Mouse (Mus musculus): ENCODE data around the gene Tshz2.
"Not testable (repeated sequence)": the region's sequence is repeated elsewhere in the genome, so short reads cannot be mapped to it uniquely, and the experiment has no call there.

The Tshz2 gene

DNA sequence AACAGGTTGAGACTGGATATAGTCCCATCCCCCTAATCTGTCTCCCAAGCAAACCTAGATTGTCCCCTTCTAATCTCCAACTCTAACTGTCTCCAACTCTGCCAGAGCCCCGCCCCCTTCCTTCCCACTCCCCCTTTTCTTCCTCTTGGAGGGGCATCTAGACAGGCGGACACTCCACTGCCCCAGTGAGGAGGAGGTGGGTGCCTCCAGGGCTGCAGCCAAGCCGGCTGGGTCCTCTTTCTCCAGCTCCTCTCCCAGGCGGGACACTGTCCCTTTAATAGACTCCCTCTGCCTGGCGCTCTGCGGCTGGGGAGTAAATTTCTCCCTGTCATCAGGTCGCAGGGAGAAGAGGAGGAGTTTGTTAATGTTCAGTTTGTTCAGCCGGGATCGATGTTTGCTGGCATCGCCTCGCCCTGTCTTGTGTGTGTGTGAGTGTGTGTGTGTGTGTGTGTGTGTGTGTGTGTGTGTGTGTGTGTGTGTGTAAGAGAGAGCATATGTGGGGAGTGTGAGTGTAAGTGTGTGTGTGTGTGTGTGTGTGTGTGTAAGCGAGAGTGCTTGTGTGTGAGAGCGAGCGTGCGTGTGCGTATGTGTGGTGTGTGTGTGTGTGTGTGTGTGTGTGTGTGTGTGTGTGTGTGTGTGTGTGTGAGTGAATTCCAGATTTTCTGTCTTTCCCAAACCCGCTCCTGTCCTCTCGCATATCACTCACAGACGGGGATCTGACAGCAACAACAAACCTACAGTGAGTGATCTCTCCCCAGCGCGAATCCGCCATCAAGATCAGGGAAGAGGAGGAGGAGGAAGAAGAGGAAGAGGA is at the start of gene Tshz2:
TSS of gene Tshz2 (plus strand) at position 676 of the 814 bp plus-strand sequence.
- no peak for DNase-seq (ENCODE audit: low read depth, low spot score)

DNA sequence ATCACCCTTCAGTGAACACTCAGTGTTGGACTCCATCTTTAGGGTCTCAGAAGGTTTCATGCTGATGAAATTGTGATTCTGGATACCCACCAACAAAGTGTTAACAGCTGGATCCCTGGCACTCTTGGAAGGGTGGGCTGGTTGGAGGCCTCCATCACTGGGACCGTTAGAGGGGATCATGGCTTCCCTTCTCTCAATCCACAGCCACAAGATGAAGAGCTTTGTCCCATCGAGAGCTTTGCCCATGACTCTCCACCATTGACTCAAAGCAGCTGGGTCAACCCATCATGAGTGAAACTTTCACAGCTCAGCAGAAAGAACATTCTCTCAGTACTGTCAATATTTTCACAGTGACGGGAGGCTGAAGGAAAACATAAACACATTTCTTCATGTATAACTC is 49.3 kb upstream of the Tshz2 start:
- no peak for DNase-seq (ENCODE audit: low read depth, low spot score)

DNA sequence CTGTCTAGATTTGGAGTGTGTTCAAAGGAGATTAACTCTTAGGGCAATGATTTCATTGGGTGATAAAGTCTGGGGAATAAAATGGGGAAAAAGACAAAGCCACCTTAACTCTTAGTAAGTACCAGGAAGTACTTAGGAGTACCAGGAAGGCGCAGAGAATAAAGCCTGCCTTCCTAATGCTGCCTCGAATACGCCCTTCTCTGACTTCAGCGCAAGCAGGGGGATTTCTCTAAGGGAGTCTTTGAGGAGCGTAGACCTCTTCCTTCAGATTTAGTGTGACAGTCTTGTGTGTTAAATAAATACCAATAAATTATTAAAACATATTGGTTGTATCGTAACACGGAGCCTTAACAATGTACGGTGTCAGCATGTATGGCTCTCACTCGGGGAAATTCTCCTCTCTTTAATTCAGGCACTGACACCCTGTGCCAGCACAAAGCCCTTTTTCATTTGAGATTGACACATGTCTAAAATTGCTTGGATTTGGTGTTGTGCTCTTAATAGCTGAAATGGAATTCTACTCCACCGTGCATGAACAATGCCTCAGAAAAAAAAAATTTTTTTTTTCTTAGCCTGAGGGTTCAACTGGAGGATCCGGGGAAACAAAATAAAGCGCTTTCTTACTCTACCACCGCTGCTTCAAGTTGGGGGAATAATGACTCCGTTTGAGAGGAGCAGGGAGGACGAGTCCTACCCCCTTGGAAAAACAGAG is 47.9 kb upstream of the Tshz2 start:
- no peak for DNase-seq (ENCODE audit: low read depth, low spot score)

DNA sequence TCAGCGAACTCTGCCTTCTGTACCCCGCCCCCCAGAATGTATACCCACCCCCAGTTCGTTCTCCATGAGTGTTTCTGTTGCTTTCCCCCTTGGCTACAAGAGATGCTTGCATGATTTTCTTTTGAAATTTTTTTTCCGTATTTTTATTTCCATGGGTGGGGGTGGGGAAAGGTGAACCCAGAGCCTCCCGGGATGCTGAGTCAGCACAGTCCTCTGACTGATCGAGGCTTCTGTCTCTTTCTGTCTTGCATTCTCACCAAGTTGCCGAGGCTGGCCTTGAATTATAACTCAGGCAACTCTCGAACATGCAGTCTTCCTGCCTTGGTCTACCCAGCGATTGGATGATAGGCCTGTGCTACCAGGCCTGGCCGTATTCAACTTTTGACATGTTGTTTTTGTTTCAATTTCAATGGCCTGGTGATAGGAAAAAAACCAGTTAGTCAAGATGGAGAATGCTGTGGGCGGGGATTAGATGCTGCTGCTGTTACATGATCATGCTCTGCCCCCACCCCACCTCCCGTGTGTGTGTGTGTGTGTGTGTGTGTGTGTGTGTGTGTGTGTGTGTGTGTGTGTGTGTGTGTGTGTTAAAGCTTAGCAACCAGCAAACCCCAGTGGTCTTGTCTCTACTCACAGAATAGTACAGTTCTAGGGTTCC is 47.1 kb upstream of the Tshz2 start:
- DNase-seq (ENCODE audit: low read depth, low spot score), result no peak

DNA sequence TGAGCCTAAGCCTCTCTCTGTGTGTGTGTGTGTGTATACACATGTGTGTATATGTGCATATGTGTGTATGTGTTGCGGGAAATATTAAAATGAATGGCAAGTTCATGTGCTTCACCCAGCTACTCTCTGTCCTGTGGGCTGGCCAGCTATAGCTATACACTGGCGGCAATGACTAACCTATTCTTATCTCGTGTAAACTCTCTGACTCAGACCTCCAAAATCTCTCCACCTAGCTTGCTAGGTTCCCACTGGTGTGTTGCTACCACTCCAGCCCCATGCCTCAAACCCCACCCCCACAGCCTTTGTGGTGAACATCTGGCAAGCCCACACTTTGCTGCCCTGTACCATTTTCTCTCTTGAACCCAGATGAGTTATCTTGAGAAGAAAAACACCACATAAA is 46.1 kb upstream of the Tshz2 start:
- no peak for DNase-seq (ENCODE audit: low read depth, low spot score)

DNA sequence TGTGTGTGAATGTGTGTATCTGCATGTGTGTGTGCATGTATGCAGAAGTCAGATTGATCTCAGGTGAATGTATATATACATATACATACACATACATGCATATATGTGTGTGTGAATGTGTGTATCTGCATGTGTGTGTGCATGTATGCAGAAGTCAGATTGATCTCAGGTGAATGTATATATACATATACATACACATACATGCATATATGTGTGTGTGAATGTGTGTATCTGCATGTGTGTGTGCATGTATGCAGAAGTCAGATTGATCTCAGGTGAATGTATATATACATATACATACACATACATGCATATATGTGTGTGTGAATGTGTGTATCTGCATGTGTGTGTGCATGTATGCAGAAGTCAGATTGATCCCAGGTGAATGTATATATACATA is 45.2 kb upstream of the Tshz2 start, which contains the start of gene Gm11011:
TSS of gene Gm11011 (minus strand) at position 101 of the 400 bp plus-strand sequence.
- DNase-seq (ENCODE audit: low read depth, low spot score), result not testable (repeated sequence)

DNA sequence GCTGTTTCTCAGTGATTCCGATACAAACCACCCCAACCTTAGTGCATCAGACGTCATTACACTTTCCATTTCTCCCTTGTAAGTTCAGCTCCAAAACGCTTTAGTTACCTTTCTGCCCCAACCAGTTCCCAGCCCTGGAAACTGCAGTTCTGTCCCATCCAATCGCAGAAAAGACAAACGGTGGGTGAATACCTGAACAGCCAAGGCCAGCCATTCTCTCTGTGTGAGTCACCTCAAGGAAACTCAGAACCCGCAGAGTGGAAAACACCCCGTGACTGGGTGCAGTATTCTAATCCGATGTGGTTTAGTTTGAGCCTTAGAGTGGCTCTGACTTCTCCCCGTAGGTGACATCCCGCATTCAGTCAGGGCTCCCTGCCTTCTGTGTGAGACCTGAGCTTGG is 43.1 kb upstream of the Tshz2 start:
- no peak for DNase-seq (ENCODE audit: low read depth, low spot score)

DNA sequence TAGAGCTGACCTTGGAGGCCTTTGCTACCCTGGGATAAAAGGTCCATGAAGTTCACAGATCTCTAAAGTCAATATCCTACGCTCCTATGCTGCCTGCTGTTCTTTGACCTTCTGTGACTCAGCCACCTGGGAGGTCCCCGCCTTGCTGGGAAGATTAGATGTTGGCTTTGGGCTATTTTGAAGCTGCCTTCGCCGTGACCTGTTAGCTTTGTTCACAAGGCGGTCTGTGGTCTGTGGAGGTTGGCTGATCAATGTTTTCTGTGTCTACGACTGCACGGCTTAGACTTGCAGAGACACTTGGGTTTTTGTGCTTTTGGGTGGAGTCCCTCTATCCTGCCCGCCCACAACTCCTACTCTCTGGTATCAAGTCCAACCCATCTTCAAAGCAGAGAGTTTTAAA is 42.4 kb upstream of the Tshz2 start:
- no peak for DNase-seq (ENCODE audit: low read depth, low spot score)

DNA sequence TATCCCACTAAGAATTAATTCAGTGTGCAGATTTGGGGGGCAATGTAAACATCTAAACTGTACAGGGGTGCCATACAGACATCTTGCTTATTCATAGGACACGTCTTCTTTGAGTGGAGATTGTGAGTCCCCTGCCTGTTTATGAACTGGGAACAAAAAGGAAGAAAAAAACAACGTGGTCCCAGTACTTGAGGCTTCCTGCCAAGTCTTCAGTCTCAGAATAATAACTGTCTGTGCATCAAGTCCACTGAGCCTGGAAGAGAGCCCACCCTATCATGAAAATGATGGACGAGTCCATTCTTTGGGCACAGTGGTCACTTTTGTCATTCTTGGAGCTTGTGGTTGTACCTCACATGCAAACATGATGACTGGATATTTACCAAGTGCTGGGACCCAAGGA is 39.1 kb upstream of the Tshz2 start:
- DNase-seq (ENCODE audit: low read depth, low spot score), result no peak

DNA sequence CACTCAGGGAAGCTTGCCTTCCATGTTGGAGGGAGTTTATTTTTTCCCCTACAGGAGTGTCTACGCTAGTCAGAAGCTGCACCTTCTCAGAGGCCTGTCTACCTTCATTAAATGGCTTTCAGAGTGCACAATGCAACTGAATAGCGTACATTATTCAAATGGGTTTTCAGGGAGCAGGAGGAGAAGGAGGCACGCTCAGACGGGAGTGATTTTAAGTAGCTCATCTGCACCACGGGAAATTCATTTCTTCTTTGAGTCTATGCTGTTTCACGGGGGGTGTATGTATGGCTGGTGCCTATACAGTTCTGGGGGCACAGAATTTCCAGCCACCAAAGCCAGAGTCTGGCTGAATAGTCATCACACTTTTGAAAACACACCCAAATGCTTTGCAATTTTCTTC is 35.5 kb upstream of the Tshz2 start:
- DNase-seq (ENCODE audit: low read depth, low spot score), result no peak

DNA sequence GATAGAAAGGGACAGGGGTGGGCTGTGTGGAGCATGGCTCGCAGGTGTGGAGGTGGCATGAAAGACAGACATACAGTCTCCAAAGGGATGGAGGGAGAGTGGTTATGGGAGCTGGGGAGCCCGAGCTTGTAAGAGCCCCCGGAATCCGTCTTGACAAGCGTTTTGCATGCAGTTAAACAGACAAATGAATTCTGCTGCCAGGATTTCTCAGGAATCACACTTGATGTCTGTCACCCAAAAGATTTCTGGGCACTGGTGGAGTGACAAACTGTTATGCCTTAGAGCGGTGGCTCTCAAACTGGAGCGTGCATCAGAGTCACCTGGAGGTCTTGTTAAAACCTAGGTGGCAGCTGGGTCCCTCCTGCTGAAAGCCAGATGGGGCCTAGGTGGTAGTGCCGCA is 34.8 kb upstream of the Tshz2 start:
- no peak for DNase-seq (ENCODE audit: low read depth, low spot score)

DNA sequence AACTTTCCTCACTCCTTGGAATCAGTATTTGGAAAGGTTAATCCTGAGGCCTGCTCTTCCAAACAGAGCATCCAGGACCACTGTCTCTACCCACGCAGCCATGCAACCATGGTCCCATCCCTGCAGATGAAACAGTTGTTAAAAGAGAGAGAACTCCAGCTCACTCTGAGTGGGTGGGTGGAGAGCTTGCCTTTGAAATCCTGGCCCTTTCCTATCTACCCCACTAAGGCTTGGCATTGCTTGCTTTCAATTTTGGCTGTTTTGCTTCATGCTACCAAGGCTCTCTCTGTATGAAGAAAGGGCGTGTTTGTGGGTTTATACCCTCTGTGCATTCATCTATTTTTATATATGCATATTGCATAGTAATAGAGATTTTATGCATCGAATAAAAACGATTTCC is 33.2 kb upstream of the Tshz2 start:
- no peak for DNase-seq (ENCODE audit: low read depth, low spot score)

DNA sequence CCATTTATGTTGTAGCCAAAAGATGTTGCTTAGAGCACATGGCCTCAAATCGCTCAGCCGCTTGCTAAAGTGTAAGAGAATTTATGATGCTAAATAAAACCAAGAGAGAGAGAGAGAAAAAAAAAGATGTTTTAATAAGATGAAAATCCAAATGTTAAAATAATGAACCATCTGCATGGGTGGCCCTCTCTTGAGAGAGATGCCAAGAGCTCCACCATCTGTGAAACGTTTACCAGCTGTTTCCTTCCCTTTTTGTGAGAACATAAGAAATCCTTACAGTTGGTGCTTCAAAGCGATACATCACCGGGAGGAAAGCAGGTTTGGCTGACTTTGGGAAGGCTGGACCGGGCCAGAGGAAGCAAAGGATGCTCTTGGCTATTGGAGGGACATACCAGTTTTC is 32.6 kb upstream of the Tshz2 start:
- DNase-seq (ENCODE audit: low read depth, low spot score), result peak; percentile 66

DNA sequence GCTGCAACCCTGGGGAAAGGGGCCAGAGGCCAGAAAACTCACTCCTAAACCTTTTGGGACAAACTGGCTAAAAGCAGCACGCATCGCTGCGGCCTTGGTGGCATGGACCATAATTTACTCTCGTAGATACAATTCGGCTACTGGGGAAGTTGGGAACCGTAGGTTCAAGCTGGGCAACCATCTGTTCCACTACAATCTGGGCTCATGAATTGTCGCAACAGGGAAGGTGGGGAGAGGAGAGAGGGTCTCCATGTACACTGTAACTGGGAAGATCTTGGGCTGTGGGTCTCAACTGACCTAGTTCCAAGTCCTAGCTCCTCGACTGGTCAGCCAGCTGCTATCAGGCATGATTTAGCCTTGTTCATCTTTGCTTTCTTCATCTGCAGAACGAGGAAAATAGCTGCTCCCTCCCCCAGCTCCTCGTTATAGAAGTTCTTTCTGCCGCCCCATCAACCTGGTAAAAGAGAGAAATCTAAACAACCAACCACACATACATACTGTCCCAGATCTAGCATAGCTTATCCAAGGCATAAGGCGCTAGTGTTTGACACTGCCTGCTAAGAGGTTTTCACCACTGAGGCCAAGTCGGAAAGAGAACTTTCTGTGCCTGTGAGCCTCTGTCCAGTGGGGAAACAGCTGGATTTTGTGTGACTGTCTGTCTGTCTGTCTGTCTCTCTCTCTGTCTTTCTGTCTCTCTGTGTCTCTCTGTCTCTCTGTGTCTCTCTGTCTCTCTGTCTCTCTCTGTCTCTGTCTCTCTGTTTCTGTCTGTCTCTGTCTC is 25.7 kb upstream of the Tshz2 start:
- DNase-seq (ENCODE audit: low read depth, low spot score), result no peak

DNA sequence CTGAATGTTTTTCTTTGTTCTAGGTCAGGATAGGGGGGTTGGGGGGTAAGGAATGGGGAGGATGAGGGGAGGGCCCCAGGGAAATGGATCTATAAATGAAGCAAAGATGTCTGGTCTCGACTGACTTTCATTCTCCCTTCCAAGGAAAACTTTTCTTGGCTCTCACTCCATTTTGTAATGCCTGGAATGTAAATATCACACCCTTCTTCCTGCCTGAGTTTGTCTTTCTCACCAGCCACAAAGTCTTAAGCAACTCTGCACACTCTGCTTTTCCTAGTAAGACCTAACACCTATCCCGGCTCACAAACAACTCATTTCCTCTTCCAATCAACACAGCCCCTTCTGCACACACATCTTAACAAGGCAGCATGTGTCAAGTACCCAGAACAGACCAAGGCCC is 25.0 kb upstream of the Tshz2 start:
- DNase-seq (ENCODE audit: low read depth, low spot score), result no peak

DNA sequence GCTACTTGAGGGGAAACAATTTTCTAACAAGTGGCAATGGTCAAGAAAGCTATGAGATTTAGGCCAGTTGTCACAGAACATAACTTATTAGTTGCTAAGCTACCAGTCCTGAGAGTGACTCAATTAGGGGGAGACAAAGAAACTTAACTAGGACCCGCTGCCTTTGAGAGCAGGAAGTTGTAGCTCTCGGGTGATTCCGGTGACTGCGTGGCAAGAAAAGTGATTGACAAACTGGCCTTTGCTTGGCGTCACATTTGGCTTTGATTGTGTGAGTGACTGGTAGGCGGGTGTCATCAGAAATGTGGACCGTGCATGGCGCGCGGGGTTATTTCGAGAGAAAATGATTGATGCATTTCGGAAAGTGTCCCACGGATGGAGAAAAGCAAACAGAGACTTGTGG is 22.9 kb upstream of the Tshz2 start:
- DNase-seq (ENCODE audit: low read depth, low spot score), result no peak

DNA sequence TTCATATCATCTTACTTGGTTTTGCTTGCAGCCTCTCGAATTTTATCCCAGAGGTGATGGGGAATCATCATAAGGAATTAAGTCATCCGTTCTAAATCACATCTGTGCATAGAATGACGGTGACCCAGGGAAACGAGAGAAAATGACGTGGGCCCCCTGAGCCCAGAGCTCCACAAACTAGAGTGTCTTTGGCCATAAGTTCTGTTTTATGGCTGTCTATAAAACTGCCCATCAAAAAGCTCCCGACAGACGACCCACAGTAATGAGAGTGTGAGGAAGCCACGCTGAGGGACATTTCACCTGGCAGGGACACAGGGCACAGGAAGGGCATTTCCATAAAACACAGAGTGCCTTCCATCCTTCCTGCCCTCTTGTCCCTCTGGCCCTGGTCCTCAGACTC is 21.9 kb upstream of the Tshz2 start:
- no peak for DNase-seq (ENCODE audit: low read depth, low spot score)

DNA sequence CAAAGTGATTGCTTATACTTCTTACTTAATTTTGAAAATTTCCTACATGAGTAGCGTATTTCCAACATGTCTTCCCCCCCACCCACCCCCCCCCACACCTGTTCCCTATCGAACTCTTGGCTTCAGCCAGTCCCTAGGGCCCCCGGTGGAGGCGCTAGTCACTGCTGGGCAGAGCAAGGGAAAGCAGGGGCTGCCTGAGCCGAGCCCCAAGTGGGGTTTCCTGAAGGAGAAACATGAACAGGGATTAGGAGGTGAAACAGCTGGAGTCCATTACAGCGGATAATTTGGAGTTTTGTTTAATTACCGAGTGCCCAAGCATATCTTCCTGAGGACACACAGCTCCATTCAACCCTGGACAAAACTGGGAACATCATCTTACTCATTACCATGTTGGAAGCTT is 21.3 kb upstream of the Tshz2 start:
- DNase-seq (ENCODE audit: low read depth, low spot score), result no peak

DNA sequence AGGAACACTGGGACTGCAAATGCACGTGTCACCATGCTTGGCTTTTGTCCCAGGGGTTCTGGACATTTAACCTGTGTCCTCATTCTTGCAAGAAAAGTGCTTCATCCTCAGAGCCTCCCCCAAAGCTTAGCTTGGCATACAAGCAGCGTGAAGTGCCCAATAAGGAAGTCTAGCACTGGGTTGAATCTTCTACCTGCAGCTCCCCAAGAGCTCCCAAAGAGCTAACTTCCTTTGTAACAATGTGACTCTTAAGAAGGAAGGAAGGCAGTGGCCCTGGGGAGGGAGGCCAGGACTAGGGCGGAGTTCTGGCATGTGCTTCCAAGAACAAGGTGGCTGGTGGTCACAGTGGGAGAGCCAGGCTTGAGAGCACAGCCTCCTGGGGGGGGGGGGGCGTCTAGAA is 18.1 kb upstream of the Tshz2 start:
- DNase-seq (ENCODE audit: low read depth, low spot score), result no peak

DNA sequence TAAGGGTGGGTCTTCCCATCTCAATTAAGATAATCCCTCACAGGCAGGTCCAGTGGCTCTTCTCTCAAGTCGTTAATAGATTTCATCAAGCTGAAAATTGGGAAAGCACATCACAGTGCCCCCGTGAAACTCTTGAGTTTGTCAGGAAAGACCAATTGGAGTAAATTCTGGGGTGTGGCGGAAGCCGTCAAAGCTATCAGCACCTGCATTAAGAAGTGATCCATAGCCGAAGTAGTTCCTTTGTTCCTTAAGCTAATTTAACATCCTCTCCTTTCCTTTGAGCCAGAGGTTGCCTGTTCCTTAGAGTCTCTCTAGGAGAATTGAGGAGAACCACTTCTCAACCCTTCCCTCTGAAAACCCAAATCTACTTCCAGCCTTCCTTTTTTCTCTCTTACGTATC is 16.8 kb upstream of the Tshz2 start:
- DNase-seq (ENCODE audit: low read depth, low spot score), result no peak

DNA sequence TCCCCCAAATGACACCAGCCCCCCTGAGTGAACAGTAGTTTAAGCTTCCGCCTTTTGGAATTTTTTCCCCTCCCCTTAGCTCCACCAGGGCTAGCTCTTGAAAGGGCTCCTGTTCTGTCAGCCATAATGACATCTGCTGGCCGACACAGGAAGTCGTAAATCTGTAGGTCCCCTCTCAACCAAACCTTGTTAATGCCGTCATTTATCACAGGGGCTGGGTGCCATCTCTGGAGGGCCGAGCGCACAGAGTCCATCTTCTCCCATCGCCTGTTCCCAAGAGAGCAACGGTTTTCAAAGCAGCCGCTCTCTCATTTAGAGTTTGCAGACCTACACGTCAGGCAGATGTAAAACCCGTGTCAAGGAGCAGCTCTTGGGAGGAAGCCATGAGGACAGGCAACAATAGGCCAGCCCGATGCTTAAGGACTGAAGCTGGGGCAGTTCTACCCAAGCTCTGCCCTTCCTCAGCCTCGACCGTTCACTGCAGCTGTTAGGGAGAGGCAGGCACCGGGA is 11.6 kb upstream of the Tshz2 start:
- DNase-seq (ENCODE audit: low read depth, low spot score), result no peak

DNA sequence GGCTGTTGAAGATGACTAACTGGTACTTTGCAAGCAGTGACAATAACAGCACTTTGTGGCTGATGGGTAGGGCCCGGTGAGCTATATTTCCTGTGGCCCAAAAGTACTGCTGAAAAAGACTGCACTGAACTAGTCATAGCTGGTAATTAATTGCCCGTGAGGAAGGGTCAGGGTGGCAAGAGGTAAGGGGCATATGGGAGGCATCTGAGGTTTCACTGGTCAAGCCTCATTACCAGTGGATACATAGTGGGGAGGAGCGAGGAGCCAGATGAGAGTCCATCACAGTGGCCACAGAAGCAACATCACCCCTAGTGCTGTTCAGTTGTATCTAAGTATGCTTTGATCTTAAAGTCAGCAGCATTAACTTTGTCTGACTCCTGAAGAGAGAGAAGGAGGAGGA is 2.7 kb upstream of the Tshz2 start:
- no peak for DNase-seq (ENCODE audit: low read depth, low spot score)

Measured in brain, embryonic 18.5 days (tissue).